Mouse (Mus musculus): ENCODE results near the gene Per2. TPM values are rescaled to one million over a fixed set of nuclear protein-coding genes. Genes with fewer than 3 reads are reported as not detected.

The Per2 gene
- polyA plus RNA-seq, 1 experiment: 18.1 TPM

DNA sequence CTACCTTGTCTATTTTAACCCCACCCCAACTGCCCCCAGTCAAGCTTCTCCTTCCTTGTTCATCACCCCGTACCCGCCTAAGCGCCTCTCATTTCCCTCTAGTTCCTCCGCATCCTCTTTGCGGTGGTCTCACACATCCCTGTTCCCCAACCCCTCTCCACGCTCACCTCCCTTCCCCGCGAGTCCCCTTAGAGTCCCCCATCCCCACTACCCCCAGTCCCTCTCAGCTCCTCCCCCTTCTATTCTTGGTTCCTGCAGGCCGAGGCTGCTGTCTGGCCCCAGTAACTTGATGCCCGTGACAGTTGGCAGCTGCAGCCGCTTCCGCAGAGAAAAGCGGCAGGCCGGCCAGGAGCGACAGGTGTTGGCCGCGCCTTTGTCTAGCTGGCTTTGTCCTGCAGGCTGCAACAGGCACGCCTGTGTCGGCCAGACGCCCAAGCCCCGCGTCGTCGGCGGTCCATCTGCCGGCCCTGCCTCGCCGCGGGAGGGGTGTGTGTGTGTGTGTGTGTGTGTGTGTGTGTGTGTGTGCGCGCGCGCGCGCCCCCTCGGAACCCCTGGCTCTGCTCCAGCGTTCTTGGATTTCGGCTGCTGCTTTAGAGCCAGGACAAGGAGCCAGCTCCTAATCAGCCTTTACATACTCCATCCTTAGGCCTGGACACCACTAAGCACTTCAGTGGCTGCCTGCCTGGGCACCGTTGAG lies 45.1 kb downstream of the Per2 start, which contains the start of gene Hes6:
Gene Hes6 (minus strand): TSS at position 141 of the 697 bp plus-strand sequence.
- TF ChIP-seq POLR2A (IDR thresholded peaks at IDR 0.05; ENCODE audit: borderline replicate concordance, insufficient read depth, low read length): no peak
- TF ChIP-seq CTCF (IDR thresholded peaks at IDR 0.05; ENCODE audit: borderline replicate concordance, insufficient read depth, low read depth, low read length): no peak
- Histone ChIP-seq H3K27me3 (ENCODE audit: control insufficient read depth, insufficient read depth, low read length) (no peaks in the 10 kb centered on the region), H3K27ac (ENCODE audit: insufficient read depth, low read length) (peak within 1 kb of the TSS; percentile 55), H3K4me1 (ENCODE audit: control insufficient read depth, insufficient read depth, low read length) (peaks cover 13% of the 10 kb centered on the region; the same call in 1 of the 2 replicates), H3K4me3 (replicated peaks; ENCODE audit: insufficient read depth, low read depth, low read length) (peak within 1 kb of the TSS; percentile 80)
- peak; percentile 87 to 88 for DNase-seq
- 1% methylated on average over 32 of the region's 39 CpGs for WGBS

DNA sequence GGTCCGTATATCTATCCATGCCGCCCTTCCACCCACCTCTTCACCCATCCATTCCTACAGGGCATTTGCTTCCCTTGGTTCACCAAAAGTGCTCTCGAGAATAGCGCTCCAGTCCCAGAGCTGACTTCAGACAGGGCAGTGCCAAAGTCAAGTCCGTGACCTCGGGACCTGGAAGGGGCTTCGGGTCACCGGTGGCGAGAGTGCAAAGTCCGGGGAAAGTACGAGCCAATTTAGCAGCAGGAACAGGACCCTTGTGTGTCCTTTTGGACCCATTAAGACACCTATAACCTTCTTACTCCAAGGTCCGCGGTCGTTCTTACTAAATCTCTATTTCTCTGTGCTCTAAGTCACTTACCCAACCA lies 45.6 kb downstream of the Per2 start:
- under 1% methylated on average over 14 of the region's 14 CpGs for WGBS
- Histone ChIP-seq H3K4me1 (ENCODE audit: control insufficient read depth, insufficient read depth, low read length) (peaks cover 13% of the 10 kb centered on the region; the same call in 1 of the 2 replicates), H3K27ac (ENCODE audit: insufficient read depth, low read length) (peak overlapping the region; percentile 55), H3K4me3 (replicated peaks; ENCODE audit: insufficient read depth, low read depth, low read length) (peak overlapping the region; percentile 80), H3K27me3 (ENCODE audit: control insufficient read depth, insufficient read depth, low read length) (no peaks in the 10 kb centered on the region)
- TF ChIP-seq CTCF (IDR thresholded peaks at IDR 0.05; ENCODE audit: borderline replicate concordance, insufficient read depth, low read depth, low read length): no peak
- TF ChIP-seq POLR2A (IDR thresholded peaks at IDR 0.05; ENCODE audit: borderline replicate concordance, insufficient read depth, low read length): no peak
- no peak for DNase-seq

DNA sequence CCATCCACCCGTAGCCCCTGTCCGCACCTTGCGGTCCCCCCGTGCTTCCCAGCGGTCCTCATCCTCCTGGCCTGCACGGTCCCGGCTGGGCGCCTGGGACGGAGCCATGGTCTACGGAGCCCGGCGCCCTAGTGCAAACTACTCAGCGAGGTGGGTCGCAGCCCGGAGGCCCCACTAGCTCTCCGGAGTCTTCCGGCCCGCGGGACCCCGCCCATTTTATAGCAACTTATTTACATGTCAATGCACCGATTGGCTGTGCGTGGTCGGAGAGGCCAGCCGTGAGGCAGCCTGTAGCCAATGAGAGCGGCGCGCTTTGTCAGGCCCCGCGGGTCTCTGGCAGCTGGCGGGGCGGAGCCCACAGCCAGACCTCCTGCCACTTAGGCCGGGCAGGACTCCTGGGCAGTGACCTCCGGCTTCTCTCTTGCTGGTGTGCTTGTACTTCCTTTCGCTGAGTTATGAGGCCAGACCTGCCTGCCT lies 46.1 kb downstream of the Per2 start:
- TF ChIP-seq CTCF (IDR thresholded peaks at IDR 0.05; ENCODE audit: borderline replicate concordance, insufficient read depth, low read depth, low read length) (no peak), POLR2A (IDR thresholded peaks at IDR 0.05; ENCODE audit: borderline replicate concordance, insufficient read depth, low read length) (peak; percentile 55; the same call in 1 of the 2 replicates)
- H3K27ac ChIP-seq (ENCODE audit: insufficient read depth, low read length): peak overlapping the region; percentile 55
- H3K4me3 ChIP-seq (replicated peaks; ENCODE audit: insufficient read depth, low read depth, low read length): peak overlapping the region; percentile 80
- H3K4me1 ChIP-seq (ENCODE audit: control insufficient read depth, insufficient read depth, low read length): peaks cover 13% of the 10 kb centered on the region; the same call in 1 of the 2 replicates
- 2% methylated on average over 34 of the region's 34 CpGs for WGBS
- H3K27me3 ChIP-seq (ENCODE audit: control insufficient read depth, insufficient read depth, low read length): no peaks in the 10 kb centered on the region
- DNase-seq: peak; percentile 91 to 95

DNA sequence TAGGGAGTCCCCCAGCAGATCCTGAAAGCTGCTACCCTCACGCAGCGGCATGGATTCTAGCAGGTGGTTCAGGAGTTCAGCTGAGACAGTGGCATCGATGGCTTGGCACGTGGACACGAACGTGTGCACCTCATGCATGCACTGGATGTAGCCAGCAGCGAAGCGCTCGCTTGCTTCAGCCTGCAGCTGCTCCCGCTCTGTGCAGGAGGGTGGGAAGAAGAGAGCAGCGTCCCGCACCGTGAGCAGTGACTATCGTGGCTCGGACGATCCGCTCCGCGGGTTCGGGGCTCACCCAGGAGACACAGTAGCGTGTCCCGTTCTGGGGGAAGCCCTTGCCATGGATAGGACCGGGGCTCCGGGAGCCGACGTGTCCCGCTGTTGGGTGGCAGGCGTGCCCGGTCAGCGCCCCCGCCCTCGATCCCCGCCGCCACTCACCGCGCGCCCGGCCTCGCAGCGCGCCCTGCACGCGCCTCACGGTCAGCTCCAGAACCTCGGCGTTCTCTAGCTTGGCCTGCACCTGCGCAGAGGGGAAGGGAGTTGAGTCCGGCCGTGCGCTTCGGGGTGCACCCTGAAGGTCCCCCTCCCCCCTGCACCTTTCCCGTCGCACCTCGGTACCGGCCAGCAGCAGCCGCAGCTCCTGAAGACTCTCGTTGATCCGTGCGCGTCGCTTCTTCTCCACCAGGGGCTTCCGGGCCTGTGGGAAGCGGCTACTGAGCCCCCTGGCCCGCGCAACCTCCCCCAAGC lies 46.7 kb downstream of the Per2 start:
- Histone ChIP-seq H3K27ac (ENCODE audit: insufficient read depth, low read length) (no peak overlapping the region), H3K27me3 (ENCODE audit: control insufficient read depth, insufficient read depth, low read length) (no peaks in the 10 kb centered on the region), H3K4me1 (ENCODE audit: control insufficient read depth, insufficient read depth, low read length) (peaks cover 13% of the 10 kb centered on the region; the same call in 1 of the 2 replicates), H3K4me3 (replicated peaks; ENCODE audit: insufficient read depth, low read depth, low read length) (peak overlapping the region; percentile 80)
- WGBS: 7% methylated on average over 65 of the region's 65 CpGs
- TF ChIP-seq CTCF (IDR thresholded peaks at IDR 0.05; ENCODE audit: borderline replicate concordance, insufficient read depth, low read depth, low read length) (no peak), POLR2A (IDR thresholded peaks at IDR 0.05; ENCODE audit: borderline replicate concordance, insufficient read depth, low read length) (no peak)
- DNase-seq: peak in 1 of 2 experiments; percentile 42

DNA sequence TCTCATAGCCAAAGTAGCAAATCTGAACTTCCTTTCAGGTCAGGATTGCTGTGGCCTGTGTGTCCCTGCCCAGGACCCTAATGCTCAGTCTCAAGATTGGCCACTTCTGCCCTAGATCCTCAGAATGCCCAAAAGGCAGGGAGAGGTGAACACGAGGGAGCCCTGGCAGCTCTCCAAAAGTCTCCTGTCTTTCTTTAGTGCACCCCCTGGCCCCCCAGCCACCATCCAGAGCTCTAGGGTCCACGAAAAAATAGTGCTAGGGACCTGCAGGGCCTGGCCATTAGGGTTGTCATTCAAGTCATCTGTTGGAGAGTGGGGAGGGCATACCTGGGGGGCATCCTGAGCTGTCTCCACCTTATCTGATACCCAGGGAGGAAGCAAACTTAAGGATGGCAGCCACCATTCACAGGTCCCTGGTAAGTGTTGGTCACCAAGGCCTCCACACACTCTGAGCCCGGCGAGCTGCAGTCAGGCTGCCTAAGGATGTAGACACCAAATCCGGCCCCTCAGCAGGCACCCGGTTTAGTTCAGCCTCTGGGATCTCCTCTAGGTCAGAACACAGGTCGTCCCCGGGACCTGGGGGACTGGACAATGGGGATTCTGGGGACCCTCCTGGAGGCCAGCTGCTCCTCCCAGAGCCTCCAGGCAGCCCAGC lies 47.4 kb downstream of the Per2 start:
- H3K27ac ChIP-seq (ENCODE audit: insufficient read depth, low read length): no peak overlapping the region
- H3K4me3 ChIP-seq (replicated peaks; ENCODE audit: insufficient read depth, low read depth, low read length): no peak overlapping the region
- 58% methylated on average over 8 of the region's 8 CpGs for WGBS
- DNase-seq: no peak
- no peaks in the 10 kb centered on the region for H3K27me3 ChIP-seq (ENCODE audit: control insufficient read depth, insufficient read depth, low read length)
- peaks cover 13% of the 10 kb centered on the region; the same call in 1 of the 2 replicates for H3K4me1 ChIP-seq (ENCODE audit: control insufficient read depth, insufficient read depth, low read length)
- no peak for TF ChIP-seq CTCF (IDR thresholded peaks at IDR 0.05; ENCODE audit: borderline replicate concordance, insufficient read depth, low read depth, low read length)
- no peak for TF ChIP-seq POLR2A (IDR thresholded peaks at IDR 0.05; ENCODE audit: borderline replicate concordance, insufficient read depth, low read length)

DNA sequence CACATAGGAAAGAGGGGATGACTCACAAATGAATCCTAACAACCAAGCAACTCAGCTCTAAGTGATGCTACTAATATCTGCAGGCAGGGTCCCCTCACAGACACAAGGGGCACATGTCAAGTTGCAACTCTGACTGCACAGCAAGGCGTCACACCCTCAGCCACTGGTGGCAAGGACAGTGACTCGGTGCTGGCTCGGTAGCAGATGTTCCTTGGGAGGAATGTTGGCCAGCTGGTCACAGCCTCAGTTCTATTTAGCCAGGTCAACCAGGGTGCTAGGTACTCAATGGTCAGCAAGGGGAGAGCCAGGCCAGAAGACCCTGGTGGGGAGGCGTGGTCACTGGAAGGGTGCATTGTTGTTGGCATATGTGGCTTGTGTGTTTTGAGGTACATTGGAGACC lies 51.3 kb downstream of the Per2 start:
- no peak overlapping the region for H3K4me3 ChIP-seq (replicated peaks; ENCODE audit: insufficient read depth, low read depth, low read length)
- H3K27me3 ChIP-seq (ENCODE audit: control insufficient read depth, insufficient read depth, low read length): no peaks in the 10 kb centered on the region
- no peak for DNase-seq
- no peak overlapping the region for H3K27ac ChIP-seq (ENCODE audit: insufficient read depth, low read length)
- no peak for TF ChIP-seq CTCF (IDR thresholded peaks at IDR 0.05; ENCODE audit: borderline replicate concordance, insufficient read depth, low read depth, low read length)
- H3K4me1 ChIP-seq (ENCODE audit: control insufficient read depth, insufficient read depth, low read length): peaks cover 10% of the 10 kb centered on the region
- WGBS: 72% methylated on average over 4 of the region's 4 CpGs

DNA sequence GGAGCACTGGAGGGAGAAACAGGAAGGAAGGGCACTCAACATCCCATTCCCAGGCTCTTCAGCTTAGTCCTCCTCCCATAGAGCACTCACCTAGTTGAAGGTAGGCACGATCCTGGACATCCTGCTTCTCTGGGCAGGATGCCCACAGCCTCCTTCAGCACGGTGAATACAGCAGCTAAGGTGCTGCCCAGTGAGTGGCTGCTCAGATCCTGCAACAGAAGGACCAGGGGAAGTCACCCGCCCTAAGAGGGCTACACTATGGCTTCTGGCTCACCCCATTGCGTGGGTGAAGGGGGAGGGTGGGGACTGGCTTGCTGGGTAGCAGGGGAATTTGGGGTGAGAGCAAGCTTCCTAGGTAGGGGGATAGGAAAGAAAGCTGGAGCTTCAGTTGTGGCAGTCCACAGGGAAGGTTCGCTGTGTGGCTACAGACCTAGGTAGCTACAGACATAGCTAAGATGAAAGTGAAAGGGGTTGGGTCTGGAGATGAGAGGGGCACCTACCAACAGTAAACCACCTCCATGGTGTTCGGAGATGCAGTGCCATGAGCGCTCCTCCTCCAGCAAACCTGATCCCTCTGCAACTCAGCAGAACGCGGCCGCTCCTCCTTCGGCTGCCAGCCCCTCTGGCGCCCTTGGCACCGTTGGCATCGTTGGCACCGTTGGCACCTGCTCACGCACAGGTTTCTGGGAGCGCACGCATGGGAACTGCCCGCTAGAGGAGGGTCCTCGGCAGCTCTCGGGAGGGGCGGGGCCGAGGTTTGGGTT lies 53.5 kb downstream of the Per2 start:
- Histone ChIP-seq H3K4me1 (ENCODE audit: control insufficient read depth, insufficient read depth, low read length) (peaks cover 7% of the 10 kb centered on the region), H3K27ac (ENCODE audit: insufficient read depth, low read length) (peak overlapping the region; percentile 20), H3K27me3 (ENCODE audit: control insufficient read depth, insufficient read depth, low read length) (no peaks in the 10 kb centered on the region), H3K4me3 (replicated peaks; ENCODE audit: insufficient read depth, low read depth, low read length) (peak overlapping the region; percentile 48)
- TF ChIP-seq POLR2A (IDR thresholded peaks at IDR 0.05; ENCODE audit: borderline replicate concordance, insufficient read depth, low read length) (peak; percentile 74), CTCF (IDR thresholded peaks at IDR 0.05; ENCODE audit: borderline replicate concordance, insufficient read depth, low read depth, low read length) (no peak)
- peak; percentile 88 for DNase-seq
- WGBS: 9% methylated on average over 23 of the region's 23 CpGs

Measured in cerebellum, adult 2 months (tissue).